Mouse (Mus musculus): ENCODE results near the gene 1700057G04Rik.

GRCm38 (mm10) chr9:92292922-92293321, 16.3 kb upstream of the 1700057G04Rik start:
- no peak for TF ChIP-seq CTCF (IDR thresholded peaks at IDR 0.05)
- TF ChIP-seq EP300 (IDR thresholded peaks at IDR 0.05), result no peak
